Mouse (Mus musculus): ENCODE results near the gene Hirip3.

The Hirip3 gene

DNA sequence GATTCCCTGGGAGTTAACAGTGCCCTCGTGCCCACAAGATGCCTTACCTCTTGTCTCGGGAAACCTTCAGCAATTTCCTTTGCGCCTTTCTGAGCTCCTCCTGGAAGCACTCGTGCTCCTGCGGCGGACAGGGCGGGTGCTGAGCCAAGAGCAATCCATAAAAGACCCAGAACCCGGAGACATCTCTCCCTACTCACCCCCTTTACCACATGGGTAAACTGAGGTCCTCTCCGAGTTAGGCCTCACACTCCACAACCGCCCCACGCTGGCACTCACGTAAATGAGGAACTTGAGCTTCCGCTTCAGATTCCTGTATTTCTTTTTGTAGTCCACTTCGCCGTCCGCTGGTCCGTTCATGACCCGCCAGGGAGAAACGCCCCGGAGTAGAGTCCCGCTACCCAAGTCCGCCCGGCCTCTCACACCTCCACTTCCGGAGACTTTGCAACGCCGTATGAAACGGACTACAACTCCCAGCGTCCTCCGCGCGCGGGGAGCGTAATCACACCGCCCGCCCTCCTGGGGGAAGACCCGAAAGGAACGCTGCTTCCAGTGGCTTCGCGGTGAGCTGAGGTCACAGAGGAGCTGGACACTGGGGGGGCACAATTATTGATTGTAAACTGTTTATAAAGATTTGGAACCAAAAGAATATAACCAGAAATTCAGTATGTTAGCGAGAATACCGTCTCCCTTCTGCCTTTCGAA lies at the start of gene Hirip3:
Gene Hirip3, plus strand, starts transcription at position 544 of the 702 bp plus-strand sequence.
- DNase-seq (ENCODE audit: low read depth, low spot score) = peak; percentile 97

DNA sequence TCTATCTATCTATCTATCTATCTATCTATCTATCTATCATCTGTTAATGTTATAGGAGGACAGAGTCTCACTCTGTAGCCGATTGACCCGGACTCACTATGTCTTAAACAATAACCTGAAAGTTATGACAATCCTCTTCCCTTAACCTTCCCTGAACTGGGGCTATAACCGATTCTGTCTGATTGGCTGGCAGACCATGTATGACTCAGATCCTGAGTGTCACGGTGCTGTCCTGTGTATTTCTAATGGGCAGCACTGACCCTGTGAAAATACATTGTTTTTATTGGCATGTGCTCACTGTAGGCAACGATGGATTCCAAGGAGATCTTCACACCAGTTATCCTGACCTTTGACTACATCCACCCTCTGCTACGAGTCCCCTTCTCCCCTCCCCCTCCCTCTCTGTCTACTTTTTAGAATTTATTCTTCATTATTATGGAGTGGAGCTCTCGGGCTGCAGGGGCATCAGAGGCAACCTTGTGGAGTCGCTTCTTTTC lies 46.0 kb upstream of the Hirip3 start:
- DNase-seq (ENCODE audit: low read depth, low spot score) = no peak

DNA sequence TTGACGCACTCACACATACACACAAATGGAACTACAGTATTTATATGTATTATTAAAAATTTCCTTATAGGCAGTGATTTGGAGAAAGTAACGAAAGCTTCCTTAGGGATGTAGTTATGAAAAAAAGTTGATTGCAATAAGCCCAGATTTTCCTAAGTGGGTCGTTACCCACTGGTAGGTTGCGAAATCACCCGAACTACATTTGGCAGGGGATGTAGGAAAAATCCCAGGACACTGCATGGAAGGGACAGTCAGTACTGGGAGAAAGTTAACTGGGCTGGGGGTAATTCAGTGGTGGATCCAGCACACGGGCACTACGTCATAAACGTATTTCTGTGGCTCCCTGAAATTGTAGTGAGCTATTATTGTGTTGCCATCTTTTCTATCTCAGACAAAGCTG lies 45.3 kb upstream of the Hirip3 start:
- no peak for DNase-seq (ENCODE audit: low read depth, low spot score)

DNA sequence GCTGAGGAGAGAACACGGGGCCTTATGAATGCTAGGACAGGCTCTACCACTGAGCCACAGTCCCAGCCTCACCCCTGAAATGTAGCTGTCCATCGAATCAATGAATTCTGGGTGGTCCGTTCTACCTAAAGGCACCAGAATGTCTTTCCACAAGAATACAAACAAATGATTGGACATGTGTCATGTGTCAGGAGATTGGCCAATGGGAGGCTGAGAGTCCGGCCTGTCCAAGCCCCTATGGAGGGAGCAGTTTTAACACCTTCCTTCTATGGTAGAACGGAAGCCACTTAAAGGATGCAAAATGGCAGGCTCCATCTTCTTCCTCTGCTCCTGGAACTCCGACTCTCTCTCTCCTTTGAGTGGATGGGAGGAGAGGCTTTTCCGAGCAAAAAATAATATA lies 44.2 kb upstream of the Hirip3 start:
- peak; percentile 75 for DNase-seq (ENCODE audit: low read depth, low spot score)

DNA sequence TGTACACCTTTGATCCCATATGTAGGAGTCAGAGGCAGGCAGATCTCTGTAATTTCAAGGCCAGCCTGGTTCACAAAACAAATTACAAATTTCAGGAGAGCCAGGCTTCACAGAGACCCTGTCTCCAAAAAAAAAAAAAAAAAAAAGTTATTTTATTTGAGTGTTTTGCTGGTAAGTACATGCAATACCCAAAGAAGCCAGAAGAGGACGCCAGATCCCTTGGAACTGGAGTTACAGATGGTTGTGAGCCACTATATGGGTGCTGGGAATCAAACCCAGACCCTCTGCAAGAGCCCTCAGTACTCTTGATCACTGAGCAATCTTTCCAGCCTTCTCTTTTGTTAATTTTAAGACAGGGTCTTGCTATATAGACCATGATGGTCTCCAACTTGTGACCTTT lies 43.0 kb upstream of the Hirip3 start:
- DNase-seq (ENCODE audit: low read depth, low spot score) = no peak

DNA sequence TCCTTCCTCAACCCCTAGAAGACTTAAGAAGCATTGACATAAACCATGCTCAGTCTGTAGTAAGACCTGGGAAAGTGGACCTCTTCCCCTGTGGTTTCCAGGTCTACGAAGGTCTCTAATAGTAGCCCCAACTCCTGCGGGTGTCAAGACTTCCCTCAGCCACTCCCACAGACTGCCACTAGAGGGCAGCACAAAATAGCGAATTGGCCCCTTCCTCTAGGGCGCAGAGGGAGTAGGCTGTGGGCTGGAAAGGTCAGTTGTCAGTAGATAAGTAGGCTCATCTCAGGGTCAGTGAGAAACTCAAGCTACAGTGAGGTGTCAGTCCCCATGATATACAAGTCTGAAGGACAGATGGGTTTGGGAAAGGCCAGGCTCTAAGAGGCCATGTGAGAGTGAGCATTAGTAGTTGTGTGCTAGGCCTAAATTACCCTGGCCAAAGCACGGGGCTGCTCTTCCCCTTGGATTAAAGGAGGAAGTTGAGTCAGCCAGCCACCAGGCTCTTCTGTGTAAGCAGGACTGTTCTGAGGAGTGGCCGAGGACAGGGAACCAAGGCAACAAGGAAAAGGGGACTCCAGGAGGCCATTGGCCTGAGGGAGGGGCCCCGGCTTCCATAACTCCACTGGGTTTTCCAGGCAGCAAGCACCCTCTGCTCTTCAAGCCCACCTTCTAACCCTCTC lies 39.8 kb upstream of the Hirip3 start:
- DNase-seq (ENCODE audit: low read depth, low spot score) = peak; percentile 84

DNA sequence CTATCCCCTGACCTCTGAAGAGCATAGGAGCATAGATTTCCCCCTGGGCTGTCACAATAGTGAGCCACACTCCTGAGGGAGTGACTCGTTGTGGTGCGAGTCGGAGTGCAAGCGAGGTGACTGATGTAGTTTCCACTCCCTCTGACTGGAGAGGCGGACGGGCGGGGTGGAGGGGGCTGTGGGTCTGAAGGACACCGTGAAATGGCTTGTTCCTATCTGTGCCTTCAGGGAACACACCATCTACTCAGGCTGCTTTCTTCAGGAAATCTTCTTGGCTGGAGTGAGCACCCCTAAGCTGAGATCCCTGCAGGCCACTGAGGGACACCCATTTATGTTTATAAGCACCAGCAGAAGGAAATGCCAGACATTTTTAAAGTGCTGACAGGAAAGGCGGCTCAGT lies 39.0 kb upstream of the Hirip3 start:
- DNase-seq (ENCODE audit: low read depth, low spot score) = no peak

DNA sequence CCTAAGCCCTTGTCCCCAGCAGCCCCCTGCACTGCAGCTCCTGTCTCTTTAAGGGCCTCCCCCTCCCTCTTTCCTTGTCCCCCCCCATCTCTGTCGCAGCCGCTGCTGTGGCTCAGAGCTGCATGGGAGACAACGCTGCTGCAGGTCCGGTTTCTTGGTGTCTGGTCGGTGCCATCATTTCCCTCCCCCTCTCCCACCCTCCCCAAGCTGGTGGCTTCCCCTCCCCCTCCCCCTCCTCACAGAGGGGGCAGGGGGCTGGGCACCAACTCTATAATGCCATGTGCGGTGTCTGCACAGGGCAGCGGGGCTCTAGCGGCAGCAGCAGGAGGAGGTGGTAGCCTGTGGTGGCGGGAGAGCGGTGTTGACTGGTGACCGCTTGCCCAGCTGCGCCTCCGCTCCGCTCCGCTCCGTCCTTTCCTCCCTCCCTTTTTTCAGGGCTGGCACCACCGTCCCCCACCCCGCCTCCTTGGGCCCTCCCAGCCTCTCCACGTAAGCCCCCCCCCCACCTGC lies 38.5 kb upstream of the Hirip3 start:
- DNase-seq (ENCODE audit: low read depth, low spot score) = no peak

DNA sequence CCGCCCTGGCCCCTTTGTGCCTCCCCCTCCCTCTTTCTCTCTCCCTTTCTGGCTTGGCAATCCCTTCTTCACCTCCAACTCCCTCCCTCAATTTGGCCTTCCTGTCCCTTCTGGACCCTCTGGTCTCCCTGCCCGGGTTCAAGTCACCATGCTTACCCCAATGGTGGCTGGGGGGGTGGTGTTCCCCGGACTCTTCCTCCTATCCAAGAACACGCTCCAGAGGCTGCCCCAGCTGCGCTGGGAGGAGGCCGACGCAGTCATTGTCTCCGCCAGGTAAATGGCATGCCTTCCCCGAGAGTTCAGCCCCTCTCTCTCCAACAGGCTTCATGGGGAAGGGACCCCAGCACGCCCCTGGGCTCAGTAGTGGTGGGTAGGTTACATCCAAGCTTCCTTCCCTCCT lies 37.8 kb upstream of the Hirip3 start:
- DNase-seq (ENCODE audit: low read depth, low spot score) = no peak

DNA sequence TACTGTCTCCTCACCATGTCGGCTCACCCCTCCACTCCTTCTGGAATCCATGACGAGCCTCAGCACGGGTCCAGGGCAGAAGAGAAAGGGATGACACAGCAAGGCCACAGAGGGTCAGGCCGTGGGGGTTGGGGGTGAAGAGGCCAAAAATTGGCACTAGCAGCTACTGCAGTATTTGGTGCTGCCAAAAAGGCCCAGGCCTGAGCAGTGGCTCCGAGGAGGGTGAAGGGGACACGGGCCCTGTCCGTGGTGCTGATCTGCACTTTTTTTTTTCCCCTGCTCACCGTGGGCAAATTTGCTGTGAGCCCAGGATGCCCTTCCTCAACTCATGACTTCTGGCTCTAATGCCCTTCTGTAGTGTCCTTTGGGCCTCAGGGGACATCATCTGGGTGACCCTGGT lies 36.4 kb upstream of the Hirip3 start:
- DNase-seq (ENCODE audit: low read depth, low spot score) = no peak

DNA sequence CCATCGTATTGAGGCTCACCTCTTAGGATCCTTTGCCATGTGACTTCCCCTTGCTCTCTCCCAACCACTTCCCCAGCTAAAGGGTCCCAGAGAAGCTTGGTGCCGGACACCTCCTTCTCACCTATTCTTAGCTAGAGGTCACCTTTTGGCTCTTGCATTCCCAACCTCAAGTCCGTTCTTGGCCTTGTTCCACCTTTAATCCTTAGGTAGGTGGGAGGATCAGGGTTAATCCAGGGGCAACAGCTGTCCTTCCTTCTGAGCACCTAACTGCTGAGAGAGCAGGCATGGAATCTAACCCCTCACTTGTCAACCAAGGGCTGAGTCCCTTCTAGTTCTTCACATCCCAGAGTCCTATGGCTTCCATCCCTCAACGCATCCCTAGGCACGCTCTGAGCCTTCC lies 35.8 kb upstream of the Hirip3 start:
- DNase-seq (ENCODE audit: low read depth, low spot score) = no peak

DNA sequence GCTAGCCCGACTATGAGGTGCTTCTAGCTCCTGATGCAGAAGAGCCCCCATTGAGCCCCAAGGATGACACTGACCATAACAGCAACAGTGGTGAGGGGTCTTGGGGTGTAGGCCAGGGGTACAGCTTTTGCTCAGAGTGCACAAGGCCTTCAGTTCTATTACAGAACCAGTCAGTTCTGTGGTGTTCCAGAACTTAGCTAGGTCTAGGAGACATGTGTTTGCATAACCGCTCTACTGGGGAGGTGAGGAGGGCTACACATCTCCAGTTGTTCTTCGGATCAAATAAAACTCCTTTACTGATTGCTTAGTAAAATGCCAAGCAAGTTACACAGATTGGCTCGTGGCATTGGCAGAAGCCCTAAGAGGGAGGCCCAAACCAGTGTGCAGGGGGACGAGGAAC lies 30.2 kb upstream of the Hirip3 start, which contains the start of gene 4930451I11Rik:
Gene 4930451I11Rik, minus strand, starts transcription at position 101 of the 400 bp plus-strand sequence.
- DNase-seq (ENCODE audit: low read depth, low spot score) = no peak

DNA sequence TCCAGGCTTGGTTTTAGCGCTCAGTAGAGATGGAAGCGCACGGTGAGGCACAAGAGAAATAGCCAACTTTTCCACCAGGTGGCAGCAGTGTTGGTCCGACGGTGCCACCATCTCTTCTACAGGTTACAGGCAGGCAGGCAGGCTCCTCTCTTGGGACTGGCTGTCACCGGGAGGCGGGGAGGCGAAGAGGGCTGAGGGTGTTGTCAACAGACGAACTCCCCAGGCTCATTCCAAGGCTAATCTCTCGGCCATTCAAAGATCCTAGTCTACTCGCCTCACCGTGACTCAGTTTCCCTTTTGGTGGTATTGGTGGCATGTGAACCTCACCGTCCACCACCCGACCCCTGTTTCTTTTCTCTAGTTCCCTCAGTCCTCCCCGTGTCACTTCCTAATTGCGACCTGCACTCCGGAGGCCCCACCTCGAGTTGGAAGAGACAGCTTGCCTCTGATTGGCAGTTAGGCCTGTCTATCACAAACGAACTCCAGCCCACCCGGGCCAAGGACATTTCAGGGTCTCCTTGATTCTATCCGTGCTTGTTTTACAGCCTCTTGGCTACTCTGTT lies 29.7 kb upstream of the Hirip3 start:
- DNase-seq (ENCODE audit: low read depth, low spot score) = peak; percentile 97

DNA sequence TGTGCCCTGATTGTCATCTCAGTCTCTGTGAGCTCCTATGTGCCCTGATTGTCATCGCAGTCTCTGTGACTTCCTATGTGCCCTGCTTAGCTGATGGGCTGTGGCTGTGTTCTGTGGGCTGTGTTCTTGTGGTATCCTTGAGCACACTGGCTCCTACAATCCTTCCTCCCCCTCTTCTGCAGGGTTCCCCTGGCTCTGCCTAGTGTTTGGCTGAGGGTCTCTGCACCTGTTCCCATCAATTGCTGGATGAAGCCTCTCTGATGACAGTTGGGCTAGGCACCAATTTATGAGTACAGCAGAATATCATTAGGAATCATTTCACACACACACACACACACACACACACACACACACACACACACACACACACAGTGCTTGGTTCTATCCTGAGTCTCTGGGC lies 28.5 kb upstream of the Hirip3 start:
- DNase-seq (ENCODE audit: low read depth, low spot score) = no peak

DNA sequence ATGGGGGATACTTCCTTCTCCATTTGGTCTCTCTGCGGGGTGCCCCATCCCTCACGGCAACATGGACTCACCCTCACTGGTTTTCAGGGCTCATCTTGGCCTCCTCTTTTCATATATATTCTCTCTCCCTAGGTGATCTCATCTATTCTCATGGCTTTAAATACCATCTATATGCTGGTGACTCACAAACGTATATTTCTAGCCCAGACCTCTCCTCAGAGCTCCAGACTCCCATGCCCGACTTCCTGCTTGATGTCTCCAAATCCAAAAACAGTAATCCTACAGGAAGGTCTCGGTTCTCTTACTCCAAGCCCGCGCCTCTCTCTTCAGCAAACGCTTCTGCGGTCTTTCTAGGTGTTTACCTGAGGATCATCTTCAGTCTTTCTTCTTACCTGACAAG lies 18.5 kb upstream of the Hirip3 start:
- DNase-seq (ENCODE audit: low read depth, low spot score) = no peak

DNA sequence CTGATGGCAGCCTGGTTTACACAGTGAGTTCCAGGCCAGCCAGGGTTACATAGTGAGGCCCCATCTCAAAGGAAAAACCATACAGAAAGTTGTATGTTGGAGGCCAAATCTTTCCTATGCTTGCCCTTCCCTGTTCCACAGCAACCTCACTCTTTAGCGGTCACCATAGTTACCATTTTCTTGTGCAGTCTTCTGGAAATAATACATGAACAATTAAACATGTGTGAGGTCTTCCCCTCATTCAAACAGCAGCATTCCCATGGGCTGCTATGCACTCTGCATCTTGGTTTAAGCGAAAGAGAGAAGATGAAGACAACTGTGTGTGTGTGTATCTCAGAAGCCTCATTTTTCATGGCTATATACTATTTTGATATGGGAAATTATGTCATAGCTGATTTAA lies 16.3 kb upstream of the Hirip3 start:
- no peak for DNase-seq (ENCODE audit: low read depth, low spot score)

DNA sequence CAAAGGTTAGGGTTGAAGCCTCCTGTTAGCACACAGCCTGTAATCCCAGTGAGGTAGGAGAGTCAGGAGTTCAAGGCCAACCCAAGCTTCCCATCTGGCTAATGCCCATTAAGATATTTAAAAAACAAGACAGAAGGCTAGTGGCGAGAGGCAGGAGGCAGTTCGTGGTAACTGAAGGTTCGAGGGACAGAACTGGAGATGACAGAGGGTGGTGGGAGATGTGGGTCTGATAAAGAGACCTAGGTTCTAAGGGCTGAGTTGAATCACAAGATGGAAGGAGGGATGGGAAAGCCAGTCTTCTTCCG lies 14.7 kb upstream of the Hirip3 start, which contains the start of gene Doc2a:
Gene Doc2a, plus strand, starts transcription at position 301 of the 305 bp plus-strand sequence.
- DNase-seq (ENCODE audit: low read depth, low spot score) = no peak

DNA sequence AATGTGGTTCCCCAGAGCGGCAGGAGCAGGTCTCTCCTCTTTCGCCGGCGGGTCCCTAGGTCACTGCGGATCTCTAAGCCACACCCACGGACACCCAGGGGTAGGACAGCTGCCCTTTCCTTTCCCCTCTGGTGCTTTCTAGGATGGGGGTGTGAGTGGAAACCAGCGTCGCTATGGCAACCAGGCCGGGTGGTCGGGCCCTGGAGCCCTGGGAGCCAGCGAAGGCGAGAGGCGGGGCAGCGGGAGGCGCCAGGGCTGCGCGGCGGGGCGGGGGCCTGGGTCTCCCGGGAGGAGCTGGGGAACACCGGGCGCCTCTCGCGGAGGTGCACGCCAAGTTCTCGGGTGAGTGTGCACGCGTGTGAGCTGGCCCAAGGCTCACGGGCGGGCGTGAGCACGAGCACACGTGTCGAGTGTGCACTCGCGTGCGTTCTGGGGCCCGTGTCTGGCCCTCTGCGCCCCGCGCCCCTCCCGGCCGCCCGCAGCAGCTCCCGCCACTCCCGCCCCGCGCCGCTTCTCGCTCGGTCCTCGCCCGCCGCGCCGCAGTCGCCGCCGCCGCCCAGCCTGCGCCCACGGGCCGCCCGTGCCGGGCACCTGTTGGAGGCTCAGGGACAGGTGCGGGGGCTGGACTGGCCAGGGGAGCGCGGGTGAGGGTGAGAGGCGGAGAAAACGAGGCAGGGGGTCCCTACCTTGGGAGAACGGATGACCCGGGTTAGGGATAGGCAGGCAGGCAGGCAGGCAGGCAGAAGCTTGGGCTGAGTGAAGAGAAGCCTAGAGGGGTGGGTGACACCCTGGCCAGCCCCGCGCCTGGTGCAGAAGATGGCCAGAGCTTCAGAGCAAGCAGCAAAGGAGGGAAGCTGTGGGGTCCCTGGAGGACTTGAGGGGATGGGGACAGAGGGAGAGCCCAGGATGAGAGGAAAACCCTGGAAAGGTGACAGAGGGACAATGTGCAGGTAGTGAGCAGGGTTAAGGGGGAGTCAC lies 14.1 kb upstream of the Hirip3 start:
- peak; percentile 75 for DNase-seq (ENCODE audit: low read depth, low spot score)

DNA sequence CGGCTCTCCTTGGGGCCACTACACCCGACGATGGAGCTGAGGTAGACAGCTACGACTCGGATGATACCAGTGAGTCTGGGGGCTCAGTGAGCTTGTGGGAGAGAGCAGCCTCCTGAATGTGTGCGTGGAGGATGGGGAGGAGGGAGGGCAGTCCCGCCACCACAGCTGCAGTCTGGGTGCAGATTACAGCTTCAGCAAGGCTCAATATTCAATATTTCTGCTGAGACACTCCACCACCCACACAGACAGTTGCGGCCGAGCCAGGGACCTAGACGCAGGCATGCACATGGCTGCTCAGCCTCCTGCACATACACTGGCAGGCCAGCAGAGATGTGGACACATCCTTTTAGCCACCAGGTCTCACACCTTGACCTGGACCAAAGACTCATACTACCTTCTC lies 13.0 kb upstream of the Hirip3 start:
- no peak for DNase-seq (ENCODE audit: low read depth, low spot score)

DNA sequence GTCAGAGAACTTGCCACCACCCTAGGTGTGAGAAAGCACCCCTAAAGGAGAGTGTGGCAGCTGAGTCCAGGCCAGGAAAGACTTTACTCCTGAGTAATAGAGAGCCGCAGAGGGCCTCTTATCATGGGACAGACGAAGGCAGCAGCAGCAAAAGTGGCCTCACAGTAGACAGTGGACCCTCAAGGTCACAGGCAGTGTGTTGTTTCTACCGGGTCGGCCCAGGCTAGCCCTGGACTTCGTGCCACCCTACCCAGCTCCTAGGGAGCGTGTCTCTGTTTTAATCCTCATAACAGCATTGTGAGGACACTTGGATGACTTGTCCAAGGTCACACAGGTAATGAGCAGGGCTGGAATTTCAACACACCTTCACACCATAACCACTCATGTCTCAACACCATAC lies 11.6 kb upstream of the Hirip3 start:
- no peak for DNase-seq (ENCODE audit: low read depth, low spot score)

DNA sequence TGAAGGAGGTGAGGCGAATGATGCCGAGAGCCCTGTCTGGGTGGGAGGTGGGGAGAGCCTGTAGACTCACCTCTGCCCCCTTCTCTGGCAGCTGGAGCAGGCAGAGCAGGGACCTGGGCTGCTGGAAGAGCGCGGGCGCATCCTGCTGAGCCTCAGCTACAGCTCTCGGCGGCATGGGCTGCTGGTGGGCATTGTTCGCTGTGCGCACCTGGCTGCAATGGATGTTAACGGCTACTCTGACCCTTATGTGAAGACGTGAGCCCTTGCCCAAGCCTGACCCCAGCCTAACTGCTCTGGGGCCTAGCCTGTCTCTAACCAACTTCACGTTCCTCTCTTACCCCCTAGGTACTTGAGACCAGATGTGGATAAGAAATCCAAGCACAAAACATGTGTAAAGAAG lies 10.6 kb upstream of the Hirip3 start:
- DNase-seq (ENCODE audit: low read depth, low spot score) = no peak

DNA sequence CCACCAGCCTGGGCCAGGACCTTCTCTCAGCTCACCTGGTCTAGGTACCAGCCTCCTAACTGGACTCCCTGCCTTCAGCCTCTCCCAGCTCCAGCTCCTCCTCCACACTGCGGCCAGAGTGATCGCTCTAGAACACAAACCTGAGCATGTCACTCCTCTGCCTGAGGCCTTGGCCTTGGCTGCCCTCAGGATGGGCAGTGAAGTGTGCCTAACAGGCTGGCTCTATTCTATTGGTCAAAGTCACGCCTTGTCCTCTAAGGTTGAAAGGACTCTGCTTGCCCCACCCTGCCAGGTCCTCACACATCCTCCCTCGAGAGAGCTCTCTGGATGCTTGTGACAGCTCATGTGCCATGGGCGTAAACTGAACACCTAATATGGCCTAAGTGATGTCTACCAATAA lies 8.3 kb upstream of the Hirip3 start:
- no peak for DNase-seq (ENCODE audit: low read depth, low spot score)
